Mouse (Mus musculus): Measurements from ENCODE around the gene Shf. TPM values are rescaled to one million over a fixed set of nuclear protein-coding genes. Genes with fewer than 3 reads are reported as not detected.
A peak's percentile ranks its signal among the peaks of the same experiment; 100 is the strongest.

Gene Shf
- total RNA-seq, 2 experiments from 2014 or later = 70.3 to 78.4 TPM

GRCm38 (mm10) chr2:122367701-122368080 is 1.3 kb downstream of the Shf start:
- TF ChIP-seq CTCF (IDR thresholded peaks at IDR 0.05) = no peak
- DNase-seq (ENCODE audit: extremely low spot score in 1 of 2, low spot score in 2 of 2) = no peak
- peak overlapping the region; percentile 68 for H3K4me3 ChIP-seq
- intact Hi-C loops (cut with DNase I) = loop anchor here (2.0 kb wide), 1 partner anchor 19 kb away; no protein-coding TSS in a partner anchor
- peak overlapping the region; percentile 76 for H3K27ac ChIP-seq

DNA sequence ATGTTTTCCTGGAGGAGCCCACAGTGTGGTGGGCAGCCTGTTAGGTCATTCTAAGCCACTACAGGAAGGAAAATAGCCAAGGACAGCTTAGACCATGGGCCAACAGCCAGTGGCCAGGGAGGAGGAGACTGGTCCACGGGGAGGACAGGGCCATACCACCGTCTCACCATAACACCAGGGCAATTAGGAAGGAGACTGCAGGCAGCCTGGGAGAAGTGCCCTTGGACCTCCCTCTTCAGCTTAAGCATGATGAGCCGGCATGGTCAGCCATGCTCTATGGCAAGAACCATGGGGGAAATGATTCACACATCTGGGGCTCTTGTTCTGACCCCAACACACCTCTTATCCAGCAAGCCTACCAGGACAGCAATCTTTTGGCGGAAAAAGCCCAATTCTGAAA is 1.8 kb downstream of the Shf start:
- H3K27ac ChIP-seq = no peak overlapping the region
- intact Hi-C loops (cut with DNase I) = no loop called here

GRCm38 (mm10) chr2:122366706-122367105 is 2.3 kb downstream of the Shf start:
- TF ChIP-seq CTCF (IDR thresholded peaks at IDR 0.05) = no peak
- DNase-seq (ENCODE audit: extremely low spot score in 1 of 2, low spot score in 2 of 2) = no peak
- intact Hi-C loops (cut with DNase I) = no loop called here
- H3K27ac ChIP-seq = no peak overlapping the region
- H3K4me3 ChIP-seq = peak overlapping the region; percentile 68

More for the DNA sequence above, 1.8 kb downstream of the Shf start:
- peak overlapping the region; percentile 68 for H3K4me3 ChIP-seq
- no peak for DNase-seq (ENCODE audit: extremely low spot score in 1 of 2, low spot score in 2 of 2)
- no peak for TF ChIP-seq CTCF (IDR thresholded peaks at IDR 0.05)

DNA sequence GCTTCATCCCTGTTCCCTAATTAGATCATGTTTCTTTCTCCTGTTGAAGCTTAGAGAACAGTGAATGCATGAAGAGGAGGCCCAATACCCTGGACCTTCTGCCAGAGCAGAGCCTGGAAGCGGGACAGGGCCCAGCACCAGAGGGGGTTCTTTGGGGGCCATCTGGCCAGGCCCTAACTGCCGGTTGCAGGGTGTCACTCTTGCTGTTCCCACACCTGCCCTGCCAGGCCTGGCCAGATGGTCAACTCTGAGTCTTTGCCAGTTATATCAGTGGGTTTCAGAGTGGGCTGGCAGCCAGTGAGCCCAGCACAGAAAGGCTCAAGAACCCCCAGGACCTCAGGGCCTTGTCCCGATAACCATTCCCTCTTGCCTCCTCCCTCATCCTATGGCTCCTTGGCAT is 2.9 kb downstream of the Shf start:
- H3K4me3 ChIP-seq = no peak overlapping the region; the same call in 1 of the 2 replicates
- intact Hi-C loops (cut with DNase I) = no loop called here
- no peak for TF ChIP-seq CTCF (IDR thresholded peaks at IDR 0.05)
- DNase-seq (ENCODE audit: extremely low spot score in 1 of 2, low spot score in 2 of 2) = no peak
- H3K27ac ChIP-seq = no peak overlapping the region

GRCm38 (mm10) chr2:122365244-122365866 is 3.6 kb downstream of the Shf start:
- DNase-seq (ENCODE audit: extremely low spot score in 1 of 2, low spot score in 2 of 2) = no peak
- Histone ChIP-seq H3K4me3 (no peak overlapping the region), H3K27ac (no peak overlapping the region)
- TF ChIP-seq CTCF (IDR thresholded peaks at IDR 0.05) = peak; percentile 43
- intact Hi-C loops (cut with DNase I) = no loop called here

DNA sequence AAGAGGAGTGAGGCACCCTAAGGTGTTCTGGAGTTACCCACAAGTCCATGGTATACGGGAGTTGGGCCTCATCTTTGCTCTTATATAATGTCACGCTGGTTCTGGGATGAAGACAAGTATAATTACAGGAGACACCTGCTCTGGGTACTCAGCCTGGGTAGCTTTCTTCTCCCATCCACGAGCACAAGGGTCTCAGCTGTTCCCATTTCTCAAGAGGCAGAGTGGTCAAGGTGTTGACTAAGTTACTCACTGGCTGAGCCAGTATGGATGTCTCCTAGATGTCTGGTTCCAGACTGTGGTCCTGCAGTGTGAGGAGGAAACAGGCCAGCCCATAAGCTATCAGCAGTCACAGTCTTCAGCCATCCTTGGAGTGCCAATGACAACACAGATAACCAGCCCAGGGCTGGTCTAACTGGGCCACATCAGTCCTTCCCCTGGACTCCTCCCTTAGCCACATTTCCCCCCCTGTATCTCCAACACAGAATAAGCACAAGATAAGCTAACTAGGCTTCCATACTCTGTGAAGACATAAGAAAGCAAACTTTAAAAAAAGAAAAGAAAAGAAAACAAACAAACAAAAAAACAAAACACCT is 4.5 kb downstream of the Shf start:
- no peak overlapping the region for H3K27ac ChIP-seq

GRCm38 (mm10) chr2:122362622-122363523 is 6.1 kb downstream of the Shf start:
- no peak for DNase-seq (ENCODE audit: extremely low spot score in 1 of 2, low spot score in 2 of 2)
- peak; percentile 40 for TF ChIP-seq CTCF (IDR thresholded peaks at IDR 0.05)
- intact Hi-C loops (cut with DNase I) = no loop called here
- H3K4me3 ChIP-seq = no peak overlapping the region
- H3K27ac ChIP-seq = no peak overlapping the region

More for the DNA sequence above, 4.5 kb downstream of the Shf start:
- intact Hi-C loops (cut with DNase I) = no loop called here
- no peak for TF ChIP-seq CTCF (IDR thresholded peaks at IDR 0.05)
- no peak for DNase-seq (ENCODE audit: extremely low spot score in 1 of 2, low spot score in 2 of 2)
- no peak overlapping the region for H3K4me3 ChIP-seq

DNA sequence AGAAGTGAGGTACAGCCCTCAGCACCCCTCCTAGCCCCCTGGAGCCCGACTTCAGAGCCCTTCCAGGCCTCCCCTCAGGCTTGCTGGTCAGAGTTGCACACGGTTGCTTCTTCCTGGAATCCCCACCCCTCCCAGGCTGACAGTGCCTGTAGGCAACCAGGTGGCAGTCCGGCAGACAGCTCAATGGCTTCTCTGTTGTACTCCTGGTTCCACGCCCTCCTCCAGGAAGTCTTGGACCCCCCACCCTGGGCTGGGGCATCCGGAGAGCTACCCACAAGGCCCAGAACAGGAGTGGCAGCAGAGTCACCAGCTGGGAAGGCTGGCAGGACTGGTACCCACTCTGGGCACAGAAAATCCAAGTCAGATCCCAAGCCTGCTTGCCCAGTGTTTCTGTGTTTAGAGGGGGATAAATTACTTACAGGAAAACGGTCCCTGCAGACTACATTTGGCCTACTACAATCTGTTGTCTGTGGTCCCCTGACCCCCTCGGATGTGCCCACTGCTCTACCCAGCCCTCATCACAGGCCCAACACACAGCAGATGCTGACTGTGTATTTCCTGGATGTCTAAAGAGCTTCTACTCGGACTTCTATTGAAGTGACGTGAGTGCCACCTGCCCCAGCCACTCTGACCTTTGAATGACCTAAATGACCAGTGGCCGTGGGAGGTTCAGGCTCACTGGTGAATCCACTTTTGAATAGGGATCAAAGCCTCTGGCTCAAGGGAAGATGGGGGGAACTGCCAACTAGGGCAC is 6.9 kb downstream of the Shf start:
- intact Hi-C loops (cut with DNase I) = no loop called here
- Histone ChIP-seq H3K4me3 (no peak overlapping the region), H3K27ac (no peak overlapping the region; the same call in 1 of the 2 replicates)
- no peak for TF ChIP-seq CTCF (IDR thresholded peaks at IDR 0.05)
- no peak for DNase-seq (ENCODE audit: extremely low spot score in 1 of 2, low spot score in 2 of 2)

- H3K4me3 ChIP-seq = no peak overlapping the region
- DNase-seq (ENCODE audit: extremely low spot score in 1 of 2, low spot score in 2 of 2) = no peak
- TF ChIP-seq CTCF (IDR thresholded peaks at IDR 0.05) = no peak
- intact Hi-C loops (cut with DNase I) = no loop called here
- no peak overlapping the region for H3K27ac ChIP-seq
Measured at GRCm38 (mm10) chr2:122361181-122361580, 7.8 kb downstream of the Shf start.

- DNase-seq (ENCODE audit: extremely low spot score in 1 of 2, low spot score in 2 of 2) = no peak
- intact Hi-C loops (cut with DNase I) = no loop called here
- no peak for TF ChIP-seq CTCF (IDR thresholded peaks at IDR 0.05)
- Histone ChIP-seq H3K27ac (no peak overlapping the region), H3K4me3 (no peak overlapping the region)
Measured at GRCm38 (mm10) chr2:122360310-122360709, 8.7 kb downstream of the Shf start.

GRCm38 (mm10) chr2:122356187-122356586 is 12.8 kb downstream of the Shf start:
- DNase-seq (ENCODE audit: extremely low spot score in 1 of 2, low spot score in 2 of 2) = no peak
- no peak for TF ChIP-seq CTCF (IDR thresholded peaks at IDR 0.05)
- H3K27ac ChIP-seq = no peak overlapping the region
- intact Hi-C loops (cut with DNase I) = no loop called here
- H3K4me3 ChIP-seq = no peak overlapping the region

Data from left cerebral cortex, adult 2 months (tissue).